Mouse (Mus musculus): ENCODE measurements around the gene Gfod2. TPM values are rescaled to one million over a fixed set of nuclear protein-coding genes. Genes with fewer than 3 reads are reported as not detected.

Gene Gfod2
- polyA plus RNA-seq (2016; fragmentation: Nextera tagmentation; extraction: Ambion mirVana) = 10.2 and 10.9 TPM in 2 replicates

DNA sequence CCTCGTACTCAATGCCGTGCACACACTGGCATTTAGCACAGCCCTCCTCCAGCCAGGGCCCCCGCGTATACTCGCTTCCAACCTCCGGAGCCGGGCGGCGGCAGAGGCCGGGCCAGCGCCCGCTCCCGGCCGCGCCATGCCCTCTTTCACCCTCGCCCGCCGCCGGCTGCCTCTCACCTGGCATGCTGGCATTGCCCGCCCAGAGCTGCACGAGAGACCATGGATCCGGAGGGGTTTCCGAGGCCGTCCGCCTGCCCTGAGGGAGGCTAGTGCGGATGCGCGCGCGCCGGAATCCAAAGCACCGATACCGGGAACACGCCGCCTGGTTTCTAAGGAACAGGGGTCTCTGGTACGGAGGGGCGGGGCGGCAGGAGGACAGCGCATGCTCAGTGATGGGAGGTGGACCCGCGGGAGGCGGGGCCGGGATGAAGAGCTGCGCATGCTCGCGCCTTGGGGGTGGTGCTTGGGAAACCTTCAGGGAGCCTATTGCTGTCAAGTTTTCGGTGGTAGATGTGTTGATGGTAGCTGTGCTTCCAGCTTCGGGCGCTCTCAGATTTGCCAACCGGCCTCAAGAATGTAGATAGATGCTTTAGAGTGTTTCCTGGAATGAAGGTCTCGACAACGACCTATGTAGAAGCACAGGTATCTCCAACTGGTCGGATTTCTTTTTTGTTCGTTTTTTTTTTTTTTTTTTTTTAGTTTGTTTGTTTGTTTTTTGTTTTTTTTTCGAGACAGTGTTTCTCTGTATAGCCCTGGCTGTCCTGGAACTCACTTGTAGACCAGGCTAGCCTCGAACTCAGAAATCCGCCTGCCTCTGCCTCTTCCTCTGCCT is at the start of gene Gfod2:
Gene Gfod2 (minus strand): TSS at position 388 of the 832 bp plus-strand sequence.
- peak; percentile 96 for ATAC-seq (ENCODE audit: insufficient number of reproducible peaks, low FRiP score)
- H3K4me2 ChIP-seq = peak within 1 kb of the TSS; percentile 79
- H3K9ac ChIP-seq = peak within 1 kb of the TSS; percentile 93
- no peaks in the 10 kb centered on the region for H3K27me3 ChIP-seq (replicated peaks)
- peak within 1 kb of the TSS; percentile 99 for H3K4me3 ChIP-seq
- WGBS = 3% methylated on average over 57 of the region's 57 CpGs
- no peaks in the 10 kb centered on the region for H3K36me3 ChIP-seq
- no peaks in the 10 kb centered on the region for H3K9me3 ChIP-seq (replicated peaks)
- H3K27ac ChIP-seq (ENCODE audit: poor library complexity, severe bottlenecking) = peak within 1 kb of the TSS; percentile 78
- H3K4me1 ChIP-seq (replicated peaks) = peaks cover 11% of the 10 kb centered on the region

GRCm38 (mm10) chr8:105807766-105808165 is 49.3 kb upstream of the Gfod2 start:
- H3K27ac ChIP-seq (ENCODE audit: poor library complexity, severe bottlenecking) = peak overlapping the region; percentile 13
- no peak overlapping the region for H3K4me3 ChIP-seq
- 77% methylated on average over 5 of the region's 5 CpGs for WGBS
- H3K9ac ChIP-seq = no peak overlapping the region
- no peak overlapping the region for H3K4me2 ChIP-seq
- peaks cover 45% of the 10 kb centered on the region for H3K4me1 ChIP-seq (replicated peaks)
- no peaks in the 10 kb centered on the region for H3K27me3 ChIP-seq (replicated peaks)
- no peaks in the 10 kb centered on the region for H3K9me3 ChIP-seq (replicated peaks)
- no peak for ATAC-seq (ENCODE audit: insufficient number of reproducible peaks, low FRiP score)
- peaks cover 19% of the 10 kb centered on the region for H3K36me3 ChIP-seq

- H3K4me1 ChIP-seq (replicated peaks) = peaks cover 37% of the 10 kb centered on the region
- H3K36me3 ChIP-seq = peaks cover 12% of the 10 kb centered on the region
- H3K9me3 ChIP-seq (replicated peaks) = no peaks in the 10 kb centered on the region
- no peak overlapping the region for H3K4me2 ChIP-seq
- no peak for ATAC-seq (ENCODE audit: insufficient number of reproducible peaks, low FRiP score)
- H3K27ac ChIP-seq (ENCODE audit: poor library complexity, severe bottlenecking) = no peak overlapping the region
- H3K4me3 ChIP-seq = no peak overlapping the region
- 76% methylated on average over 1 of the region's 1 CpGs for WGBS
- no peak overlapping the region for H3K9ac ChIP-seq
- no peaks in the 10 kb centered on the region for H3K27me3 ChIP-seq (replicated peaks)
Measured at GRCm38 (mm10) chr8:105805964-105806363, 47.5 kb upstream of the Gfod2 start.

GRCm38 (mm10) chr8:105805346-105805745 is 46.9 kb upstream of the Gfod2 start:
- 80% methylated on average over 3 of the region's 3 CpGs for WGBS
- no peak overlapping the region for H3K9ac ChIP-seq
- H3K4me2 ChIP-seq = no peak overlapping the region
- no peaks in the 10 kb centered on the region for H3K27me3 ChIP-seq (replicated peaks)
- ATAC-seq (ENCODE audit: insufficient number of reproducible peaks, low FRiP score) = no peak
- H3K9me3 ChIP-seq (replicated peaks) = no peaks in the 10 kb centered on the region
- no peak overlapping the region for H3K4me3 ChIP-seq
- peaks cover 36% of the 10 kb centered on the region for H3K4me1 ChIP-seq (replicated peaks)
- H3K36me3 ChIP-seq = peaks cover 11% of the 10 kb centered on the region
- no peak overlapping the region for H3K27ac ChIP-seq (ENCODE audit: poor library complexity, severe bottlenecking)

- no peak overlapping the region for H3K4me2 ChIP-seq
- WGBS = 91% methylated on average over 7 of the region's 7 CpGs
- no peak overlapping the region for H3K27ac ChIP-seq (ENCODE audit: poor library complexity, severe bottlenecking)
- H3K4me1 ChIP-seq (replicated peaks) = peaks cover 39% of the 10 kb centered on the region
- no peaks in the 10 kb centered on the region for H3K27me3 ChIP-seq (replicated peaks)
- H3K9me3 ChIP-seq (replicated peaks) = no peaks in the 10 kb centered on the region
- H3K36me3 ChIP-seq = peaks cover 11% of the 10 kb centered on the region
- H3K9ac ChIP-seq = no peak overlapping the region
- H3K4me3 ChIP-seq = no peak overlapping the region
- ATAC-seq (ENCODE audit: insufficient number of reproducible peaks, low FRiP score) = no peak
Measured at GRCm38 (mm10) chr8:105804797-105805196, 46.3 kb upstream of the Gfod2 start.

GRCm38 (mm10) chr8:105801153-105801904 is 42.9 kb upstream of the Gfod2 start:
- ATAC-seq (ENCODE audit: insufficient number of reproducible peaks, low FRiP score) = peak; percentile 86
- Histone ChIP-seq H3K27me3 (replicated peaks) (no peaks in the 10 kb centered on the region), H3K9ac (no peak overlapping the region), H3K4me2 (peak overlapping the region; percentile 33; the same call in 1 of the 2 replicates), H3K9me3 (replicated peaks) (no peaks in the 10 kb centered on the region), H3K27ac (ENCODE audit: poor library complexity, severe bottlenecking) (peak overlapping the region; percentile 75), H3K4me3 (no peak overlapping the region), H3K4me1 (replicated peaks) (peaks cover 41% of the 10 kb centered on the region), H3K36me3 (peaks cover 14% of the 10 kb centered on the region)
- 75% methylated on average over 6 of the region's 6 CpGs for WGBS

DNA sequence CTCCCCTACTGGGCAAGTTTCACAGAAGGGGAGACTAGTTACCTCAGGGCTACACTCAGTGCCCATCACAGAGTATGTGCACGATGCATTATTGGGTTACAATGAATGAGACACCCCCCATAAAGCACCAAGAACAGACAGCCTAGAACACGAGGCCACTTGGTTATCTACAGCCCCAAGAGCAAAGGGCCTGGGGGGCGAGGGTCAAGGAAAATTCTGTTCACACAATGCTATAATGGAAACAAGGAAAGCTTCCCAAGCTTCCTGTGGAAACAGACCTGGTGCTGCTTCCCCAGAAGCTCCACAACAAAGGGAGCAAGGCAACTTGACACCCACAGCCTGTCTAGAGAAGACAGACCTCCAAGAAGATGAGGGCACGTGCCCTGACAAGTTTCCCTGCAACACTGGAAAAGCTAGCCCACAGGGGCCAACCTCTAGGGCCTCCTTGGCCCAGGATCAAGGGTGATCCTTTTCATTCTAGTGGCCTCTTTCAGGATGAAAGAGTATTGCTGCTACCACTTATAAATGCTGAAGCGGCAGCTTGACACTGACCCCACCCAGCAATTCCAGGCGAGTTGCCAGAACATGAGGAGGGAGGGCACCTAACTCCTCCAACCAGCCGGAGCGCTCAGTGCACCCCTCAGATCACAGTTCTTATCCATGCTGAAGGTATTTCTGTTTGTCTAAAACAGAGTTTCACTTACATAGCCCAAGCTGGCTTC is 40.8 kb upstream of the Gfod2 start:
- 23% methylated on average over 8 of the region's 8 CpGs for WGBS
- H3K4me2 ChIP-seq = peak overlapping the region; percentile 23
- no peak overlapping the region for H3K4me3 ChIP-seq
- peaks cover 41% of the 10 kb centered on the region for H3K4me1 ChIP-seq (replicated peaks)
- H3K9me3 ChIP-seq (replicated peaks) = no peaks in the 10 kb centered on the region
- H3K27me3 ChIP-seq (replicated peaks) = no peaks in the 10 kb centered on the region
- peaks cover 3% of the 10 kb centered on the region; the same call in 1 of the 2 replicates for H3K36me3 ChIP-seq
- H3K9ac ChIP-seq = no peak overlapping the region
- H3K27ac ChIP-seq (ENCODE audit: poor library complexity, severe bottlenecking) = peak overlapping the region; percentile 74
- ATAC-seq (ENCODE audit: insufficient number of reproducible peaks, low FRiP score) = peak; percentile 69

DNA sequence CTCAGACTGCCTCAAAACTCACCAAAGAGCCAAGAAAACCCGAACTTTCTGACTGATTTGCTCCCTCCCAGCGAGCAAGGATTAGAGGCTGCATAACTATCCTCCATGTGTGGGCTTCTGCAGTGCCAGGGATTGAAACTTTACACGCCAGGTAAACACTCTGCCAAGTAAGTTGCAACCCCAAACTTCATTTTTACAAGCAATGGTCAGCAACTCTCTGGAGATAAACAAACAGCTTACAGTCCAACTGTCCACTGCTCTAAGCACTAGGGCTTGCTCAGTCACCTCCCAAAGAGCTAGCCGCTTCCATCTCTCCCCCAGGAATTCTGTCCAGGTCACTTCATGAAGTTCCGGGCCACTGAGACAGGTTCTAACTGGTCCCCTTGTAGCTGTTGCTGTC is 39.9 kb upstream of the Gfod2 start:
- Histone ChIP-seq H3K27me3 (replicated peaks) (no peaks in the 10 kb centered on the region), H3K4me3 (no peak overlapping the region), H3K9ac (no peak overlapping the region), H3K9me3 (replicated peaks) (no peaks in the 10 kb centered on the region), H3K4me1 (replicated peaks) (peaks cover 46% of the 10 kb centered on the region), H3K27ac (ENCODE audit: poor library complexity, severe bottlenecking) (peak overlapping the region; percentile 74), H3K36me3 (peaks cover 3% of the 10 kb centered on the region; the same call in 1 of the 2 replicates), H3K4me2 (peak overlapping the region; percentile 23)
- ATAC-seq (ENCODE audit: insufficient number of reproducible peaks, low FRiP score) = no peak
- 95% methylated on average over 5 of the region's 5 CpGs for WGBS

GRCm38 (mm10) chr8:105795785-105796184 is 37.3 kb upstream of the Gfod2 start:
- Histone ChIP-seq H3K27me3 (replicated peaks) (no peaks in the 10 kb centered on the region), H3K9me3 (replicated peaks) (no peaks in the 10 kb centered on the region), H3K36me3 (peaks cover 8% of the 10 kb centered on the region; the same call in 1 of the 2 replicates), H3K4me2 (no peak overlapping the region), H3K4me3 (no peak overlapping the region), H3K4me1 (replicated peaks) (peaks cover 35% of the 10 kb centered on the region), H3K27ac (ENCODE audit: poor library complexity, severe bottlenecking) (no peak overlapping the region), H3K9ac (no peak overlapping the region)
- 82% methylated on average over 1 of the region's 1 CpGs for WGBS
- ATAC-seq (ENCODE audit: insufficient number of reproducible peaks, low FRiP score) = no peak

GRCm38 (mm10) chr8:105794009-105794598 is 35.6 kb upstream of the Gfod2 start:
- H3K9ac ChIP-seq = no peak overlapping the region
- 84% methylated on average over 3 of the region's 3 CpGs for WGBS

More at GRCm38 (mm10) chr8:105794009-105794598, 35.6 kb upstream of the Gfod2 start:
- Histone ChIP-seq H3K4me1 (replicated peaks) (peaks cover 24% of the 10 kb centered on the region), H3K4me2 (no peak overlapping the region), H3K9me3 (replicated peaks) (no peaks in the 10 kb centered on the region), H3K27me3 (replicated peaks) (no peaks in the 10 kb centered on the region), H3K4me3 (no peak overlapping the region), H3K36me3 (peaks cover 8% of the 10 kb centered on the region; the same call in 1 of the 2 replicates), H3K27ac (ENCODE audit: poor library complexity, severe bottlenecking) (no peak overlapping the region)
- ATAC-seq (ENCODE audit: insufficient number of reproducible peaks, low FRiP score) = no peak

All from heart, embryonic 12.5 days (tissue).